Mouse (Mus musculus) G1E (cell line): ENCODE measurements around the gene Zmat5.

ENCODE experiments used
- CTCF ChIP-seq: IDR thresholded peaks from 2 replicates; pipeline ENCODE4 v1.5.1; 2012; ENCODE audit warnings: low read depth, low read length, inconsistent platforms, mixed read lengths
- GATA1 ChIP-seq: IDR thresholded peaks from 2 replicates; pipeline ENCODE4 v1.6.1; 2012; ENCODE audit warnings: borderline replicate concordance, low read length, inconsistent platforms, mixed read lengths
- POLR2AphosphoS5 ChIP-seq: IDR thresholded peaks from 2 replicates; pipeline ENCODE4 v1.6.1; 2012; ENCODE audit warnings: low read depth, low read length, inconsistent platforms; ENCODE audit not compliant: insufficient replicate concordance
- TAL1 ChIP-seq: conservative IDR thresholded peaks from 2 replicates; pipeline ENCODE4 v1.6.1; 2012; ENCODE audit warnings: low read depth, low read length, inconsistent platforms, mixed read lengths

- no peak for TF ChIP-seq CTCF
- TF ChIP-seq POLR2AphosphoS5, result no peak
- TF ChIP-seq GATA1, result no peak
- no peak for TF ChIP-seq TAL1
These were observed 43.2 kb upstream of the Zmat5 start for GRCm38 (mm10) chr11:4661324-4661723.
